Mouse (Mus musculus) cerebellum, postnatal 4 days (tissue): ENCODE results near the gene 1600014C23Rik.

Source experiments
- DNase-seq, 2 experiments: peaks; one replicate each; pipeline ENCODE4 v3.0.0; 2022; ENCODE audit warnings: low spot score in 2 of 2, mixed read lengths in 1 of 2

1600014C23Rik gene

GRCm38 (mm10) chr17:45689120-45689519 is 44.5 kb downstream of the 1600014C23Rik start:
- DNase-seq = no peak

DNA sequence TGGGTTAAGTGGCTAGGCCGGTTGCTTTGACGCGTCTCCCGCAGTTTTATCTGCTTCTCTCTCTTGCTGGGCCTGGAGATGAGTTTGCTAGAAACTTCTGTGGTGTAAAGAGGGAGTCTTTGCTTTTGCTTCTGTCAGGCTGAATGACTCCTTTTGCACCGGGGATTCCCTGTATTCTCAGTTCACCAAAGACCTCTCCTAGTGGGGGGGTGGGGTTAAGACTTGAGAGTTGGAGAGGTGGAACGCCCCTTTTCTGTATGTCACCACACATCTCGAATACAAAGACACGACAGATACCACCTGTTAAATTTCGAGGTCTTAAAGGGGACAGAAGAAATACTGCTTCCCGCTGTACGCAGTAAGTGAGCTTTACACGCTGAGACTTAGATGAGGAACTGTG is 46.9 kb downstream of the 1600014C23Rik start, which contains the start of gene Tmem63b:
TSS of gene Tmem63b (minus strand) at position 190 of the 400 bp plus-strand sequence.
- no peak for DNase-seq

- DNase-seq = peak; percentile 90 to 95
Measured at GRCm38 (mm10) chr17:45686093-45686619, 47.5 kb downstream of the 1600014C23Rik start, which contains the start of gene Mrpl14. Gene Mrpl14, plus strand, starts transcription at chr17:45686322.

- DNase-seq = peak in 1 of 2 experiments; percentile 49
Measured at GRCm38 (mm10) chr17:45685171-45686092, 48.2 kb downstream of the 1600014C23Rik start.

DNA sequence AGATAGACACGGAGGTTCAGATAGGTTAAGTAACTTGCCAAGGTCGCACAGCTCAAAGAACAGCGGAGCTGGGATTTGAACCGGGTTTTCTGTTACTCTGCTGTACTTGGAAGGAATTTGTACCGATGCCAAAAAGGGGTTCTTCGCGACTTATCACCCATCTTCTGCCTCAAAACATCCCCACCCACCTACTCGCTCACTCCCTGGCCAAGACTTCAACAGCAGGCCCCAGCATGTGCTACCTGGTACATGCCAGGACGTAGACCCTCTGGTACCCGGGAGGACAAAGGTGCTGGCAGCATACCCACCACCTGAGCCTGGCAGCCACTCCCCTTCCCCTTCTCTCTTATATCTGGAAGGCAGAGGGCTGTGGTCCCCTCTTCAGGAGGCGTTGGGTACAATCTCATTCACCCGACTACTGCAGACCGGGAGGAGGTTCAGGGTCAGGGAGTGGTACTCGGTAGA is 48.9 kb downstream of the 1600014C23Rik start:
- DNase-seq = peak in 1 of 2 experiments; percentile 31
